Mouse (Mus musculus): ENCODE data around the gene Casp7.

DNA sequence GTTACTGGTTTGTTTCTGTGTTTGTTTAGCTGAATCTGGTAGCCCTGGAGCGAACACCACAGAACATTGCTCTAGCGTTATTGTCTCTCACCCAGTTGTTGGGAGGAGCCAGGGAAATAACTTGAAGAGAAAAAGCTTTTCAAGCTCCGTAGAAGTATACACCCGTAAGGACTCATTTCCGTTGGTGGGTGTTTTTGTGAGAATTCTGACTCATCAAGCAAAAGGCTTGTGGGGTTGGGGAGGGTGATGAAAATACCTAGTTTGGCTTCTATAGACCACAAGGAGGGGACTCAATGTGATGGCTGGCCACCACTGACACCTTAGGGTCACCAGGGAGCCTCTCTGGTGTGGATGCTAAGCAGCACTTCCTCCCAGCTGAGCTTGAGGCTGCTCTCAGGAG lies 54.0 kb downstream of the Casp7 start:
- no peak for TF ChIP-seq POLR2A (IDR thresholded peaks at IDR 0.05; ENCODE audit: control insufficient read depth in 1 of 2, insufficient read depth in 1 of 2, low read depth in 1 of 2, low read length in 2 of 2, poor library complexity in 1 of 2)
- TF ChIP-seq ETS1 (IDR thresholded peaks at IDR 0.05; ENCODE audit: low read depth, low read length), result no peak
- TF ChIP-seq USF1 (IDR thresholded peaks at IDR 0.05; ENCODE audit: low read depth, low read length), result no peak
- TF ChIP-seq SMC3 (IDR thresholded peaks at IDR 0.05; ENCODE audit: low read depth, low read length), result no peak
- no peak for TF ChIP-seq GATA1 (IDR thresholded peaks at IDR 0.05; ENCODE audit: low read depth, low read length)
- no peak for TF ChIP-seq MAX (IDR thresholded peaks at IDR 0.05; ENCODE audit: low read length)
- TF ChIP-seq EP300 (IDR thresholded peaks at IDR 0.05; ENCODE audit: low read depth in 1 of 2, low read length in 2 of 2), result no peak
